Mouse (Mus musculus): ENCODE measurements around the gene Sptbn1. TPM values are rescaled to one million over a fixed set of nuclear protein-coding genes. Genes with fewer than 3 reads are reported as not detected.

Sptbn1 gene
- polyA plus RNA-seq, 1 experiment = 294 TPM

GRCm38 (mm10) chr11:30237960-30238359, 30.0 kb downstream of the Sptbn1 start:
- no peak overlapping the region for H3K4me3 ChIP-seq (replicated peaks; ENCODE audit: extremely low read depth, low read depth, low read length)
- WGBS = 46% methylated on average over 4 of the region's 4 CpGs
- no peak for DNase-seq
- H3K4me1 ChIP-seq (ENCODE audit: control insufficient read depth, insufficient read depth, low read length) = peaks cover 46% of the 10 kb centered on the region
- peak; percentile 33; the same call in 1 of the 2 replicates for TF ChIP-seq CTCF (IDR thresholded peaks at IDR 0.05; ENCODE audit: insufficient read depth, low read length)
- no peak for TF ChIP-seq POLR2A (IDR thresholded peaks at IDR 0.05; ENCODE audit: borderline replicate concordance, extremely low read depth, low read depth, low read length)

GRCm38 (mm10) chr11:30236681-30237242, 31.2 kb downstream of the Sptbn1 start:
- Histone ChIP-seq H3K4me1 (ENCODE audit: control insufficient read depth, insufficient read depth, low read length) (peaks cover 42% of the 10 kb centered on the region), H3K4me3 (replicated peaks; ENCODE audit: extremely low read depth, low read depth, low read length) (no peak overlapping the region)
- 48% methylated on average over 4 of the region's 4 CpGs for WGBS
- no peak for TF ChIP-seq CTCF (IDR thresholded peaks at IDR 0.05; ENCODE audit: insufficient read depth, low read length)
- no peak for TF ChIP-seq POLR2A (IDR thresholded peaks at IDR 0.05; ENCODE audit: borderline replicate concordance, extremely low read depth, low read depth, low read length)
- no peak for DNase-seq

GRCm38 (mm10) chr11:30235666-30236065, 32.3 kb downstream of the Sptbn1 start:
- DNase-seq = no peak
- no peak for TF ChIP-seq POLR2A (IDR thresholded peaks at IDR 0.05; ENCODE audit: borderline replicate concordance, extremely low read depth, low read depth, low read length)
- TF ChIP-seq CTCF (IDR thresholded peaks at IDR 0.05; ENCODE audit: insufficient read depth, low read length) = no peak
- Histone ChIP-seq H3K4me1 (ENCODE audit: control insufficient read depth, insufficient read depth, low read length) (peaks cover 41% of the 10 kb centered on the region), H3K4me3 (replicated peaks; ENCODE audit: extremely low read depth, low read depth, low read length) (no peak overlapping the region)

- H3K4me3 ChIP-seq (replicated peaks; ENCODE audit: extremely low read depth, low read depth, low read length) = no peak overlapping the region
- H3K4me1 ChIP-seq (ENCODE audit: control insufficient read depth, insufficient read depth, low read length) = peaks cover 40% of the 10 kb centered on the region
- 59% methylated on average over 2 of the region's 2 CpGs for WGBS
- TF ChIP-seq CTCF (IDR thresholded peaks at IDR 0.05; ENCODE audit: insufficient read depth, low read length) (no peak), POLR2A (IDR thresholded peaks at IDR 0.05; ENCODE audit: borderline replicate concordance, extremely low read depth, low read depth, low read length) (no peak)
- DNase-seq = no peak
Measured at GRCm38 (mm10) chr11:30235218-30235617, 32.8 kb downstream of the Sptbn1 start.

GRCm38 (mm10) chr11:30233946-30234345, 34.0 kb downstream of the Sptbn1 start:
- Histone ChIP-seq H3K4me3 (replicated peaks; ENCODE audit: extremely low read depth, low read depth, low read length) (no peak overlapping the region), H3K4me1 (ENCODE audit: control insufficient read depth, insufficient read depth, low read length) (peaks cover 41% of the 10 kb centered on the region)
- DNase-seq = no peak
- no peak for TF ChIP-seq CTCF (IDR thresholded peaks at IDR 0.05; ENCODE audit: insufficient read depth, low read length)
- TF ChIP-seq POLR2A (IDR thresholded peaks at IDR 0.05; ENCODE audit: borderline replicate concordance, extremely low read depth, low read depth, low read length) = no peak
- 58% methylated on average over 4 of the region's 4 CpGs for WGBS

- WGBS = 33% methylated on average over 2 of the region's 2 CpGs
- Histone ChIP-seq H3K4me3 (replicated peaks; ENCODE audit: extremely low read depth, low read depth, low read length) (no peak overlapping the region), H3K4me1 (ENCODE audit: control insufficient read depth, insufficient read depth, low read length) (peaks cover 34% of the 10 kb centered on the region)
- DNase-seq = no peak
- TF ChIP-seq CTCF (IDR thresholded peaks at IDR 0.05; ENCODE audit: insufficient read depth, low read length) (no peak), POLR2A (IDR thresholded peaks at IDR 0.05; ENCODE audit: borderline replicate concordance, extremely low read depth, low read depth, low read length) (no peak)
Measured at GRCm38 (mm10) chr11:30232082-30232481, 35.9 kb downstream of the Sptbn1 start.

GRCm38 (mm10) chr11:30231336-30231735, 36.6 kb downstream of the Sptbn1 start:
- WGBS = 34% methylated on average over 3 of the region's 3 CpGs
- DNase-seq = no peak
- TF ChIP-seq POLR2A (IDR thresholded peaks at IDR 0.05; ENCODE audit: borderline replicate concordance, extremely low read depth, low read depth, low read length) = no peak
- no peak for TF ChIP-seq CTCF (IDR thresholded peaks at IDR 0.05; ENCODE audit: insufficient read depth, low read length)
- H3K4me3 ChIP-seq (replicated peaks; ENCODE audit: extremely low read depth, low read depth, low read length) = no peak overlapping the region
- H3K4me1 ChIP-seq (ENCODE audit: control insufficient read depth, insufficient read depth, low read length) = peaks cover 32% of the 10 kb centered on the region

- WGBS = 34% methylated on average over 4 of the region's 4 CpGs
- DNase-seq = no peak
- no peak for TF ChIP-seq POLR2A (IDR thresholded peaks at IDR 0.05; ENCODE audit: borderline replicate concordance, extremely low read depth, low read depth, low read length)
- no peak for TF ChIP-seq CTCF (IDR thresholded peaks at IDR 0.05; ENCODE audit: insufficient read depth, low read length)
- H3K4me1 ChIP-seq (ENCODE audit: control insufficient read depth, insufficient read depth, low read length) = peaks cover 37% of the 10 kb centered on the region
- no peak overlapping the region for H3K4me3 ChIP-seq (replicated peaks; ENCODE audit: extremely low read depth, low read depth, low read length)
Measured at GRCm38 (mm10) chr11:30230330-30230771, 37.6 kb downstream of the Sptbn1 start.

GRCm38 (mm10) chr11:30226756-30227155, 41.2 kb downstream of the Sptbn1 start:
- WGBS = 54% methylated on average over 2 of the region's 2 CpGs
- Histone ChIP-seq H3K4me1 (ENCODE audit: control insufficient read depth, insufficient read depth, low read length) (peaks cover 34% of the 10 kb centered on the region), H3K4me3 (replicated peaks; ENCODE audit: extremely low read depth, low read depth, low read length) (no peak overlapping the region)
- no peak for DNase-seq
- TF ChIP-seq POLR2A (IDR thresholded peaks at IDR 0.05; ENCODE audit: borderline replicate concordance, extremely low read depth, low read depth, low read length) (no peak), CTCF (IDR thresholded peaks at IDR 0.05; ENCODE audit: insufficient read depth, low read length) (no peak)

- H3K4me1 ChIP-seq (ENCODE audit: control insufficient read depth, insufficient read depth, low read length) = peaks cover 21% of the 10 kb centered on the region
- DNase-seq = no peak
- no peak for TF ChIP-seq POLR2A (IDR thresholded peaks at IDR 0.05; ENCODE audit: borderline replicate concordance, extremely low read depth, low read depth, low read length)
- TF ChIP-seq CTCF (IDR thresholded peaks at IDR 0.05; ENCODE audit: insufficient read depth, low read length) = no peak
- no peak overlapping the region for H3K4me3 ChIP-seq (replicated peaks; ENCODE audit: extremely low read depth, low read depth, low read length)
Measured at GRCm38 (mm10) chr11:30224599-30224998, 43.4 kb downstream of the Sptbn1 start.

Measured in lung, adult 2 months (tissue).